Mouse (Mus musculus): ENCODE measurements around the gene Slc9a3r1. TPM values are rescaled to one million over a fixed set of nuclear protein-coding genes. Genes with fewer than 3 reads are reported as not detected.

Gene Slc9a3r1
- polyA plus RNA-seq, 2 experiments from 2014 or later = 162 to 222 TPM

GRCm38 (mm10) chr11:115192180-115192579, 29.0 kb downstream of the Slc9a3r1 start:
- no peak for ATAC-seq

GRCm38 (mm10) chr11:115194693-115195092, 31.6 kb downstream of the Slc9a3r1 start:
- ATAC-seq = no peak

- no peak for ATAC-seq
Observed at GRCm38 (mm10) chr11:115195933-115196332, 32.8 kb downstream of the Slc9a3r1 start.

- ATAC-seq = no peak
Observed at GRCm38 (mm10) chr11:115197558-115197957, 34.4 kb downstream of the Slc9a3r1 start.

GRCm38 (mm10) chr11:115198932-115199384, 35.8 kb downstream of the Slc9a3r1 start:
- peak; percentile 85 for ATAC-seq

- no peak for ATAC-seq
Observed at GRCm38 (mm10) chr11:115200520-115200919, 37.4 kb downstream of the Slc9a3r1 start.

GRCm38 (mm10) chr11:115202316-115202715, 39.2 kb downstream of the Slc9a3r1 start:
- ATAC-seq = peak; percentile 53

- ATAC-seq = no peak
Observed at GRCm38 (mm10) chr11:115202756-115203155, 39.6 kb downstream of the Slc9a3r1 start.

GRCm38 (mm10) chr11:115208126-115208525, 45.0 kb downstream of the Slc9a3r1 start:
- ATAC-seq = no peak

GRCm38 (mm10) chr11:115208776-115209732, 45.9 kb downstream of the Slc9a3r1 start:
- no peak for ATAC-seq

GRCm38 (mm10) chr11:115209958-115210357, 46.8 kb downstream of the Slc9a3r1 start:
- no peak for ATAC-seq

- ATAC-seq = no peak
Observed at GRCm38 (mm10) chr11:115212116-115212515, 49.0 kb downstream of the Slc9a3r1 start.

- no peak for ATAC-seq
Observed at GRCm38 (mm10) chr11:115215123-115215522, 52.0 kb downstream of the Slc9a3r1 start.

GRCm38 (mm10) chr11:115217439-115218410, 54.6 kb downstream of the Slc9a3r1 start:
- ATAC-seq = no peak

- no peak for ATAC-seq
Observed at GRCm38 (mm10) chr11:115219263-115219662, 56.1 kb downstream of the Slc9a3r1 start.

- ATAC-seq = no peak
Observed at GRCm38 (mm10) chr11:115219685-115220084, 56.5 kb downstream of the Slc9a3r1 start.

GRCm38 (mm10) chr11:115222077-115222476, 58.9 kb downstream of the Slc9a3r1 start:
- no peak for ATAC-seq

GRCm38 (mm10) chr11:115222570-115222969, 59.4 kb downstream of the Slc9a3r1 start:
- ATAC-seq = no peak

- no peak for ATAC-seq
Observed at GRCm38 (mm10) chr11:115223451-115223850, 60.3 kb downstream of the Slc9a3r1 start.

GRCm38 (mm10) chr11:115223877-115224276, 60.7 kb downstream of the Slc9a3r1 start:
- ATAC-seq = no peak

GRCm38 (mm10) chr11:115224889-115225288, 61.7 kb downstream of the Slc9a3r1 start:
- no peak for ATAC-seq

GRCm38 (mm10) chr11:115225301-115225700, 62.2 kb downstream of the Slc9a3r1 start:
- ATAC-seq = no peak

Data from CD4-positive, CD25-positive, alpha-beta regulatory T cell, adult 4 months (primary cell).